Mouse (Mus musculus): ENCODE results near the gene Gm20388. TPM values are rescaled to one million over a fixed set of nuclear protein-coding genes. Genes with fewer than 3 reads are reported as not detected.

Gm20388 gene
- polyA plus RNA-seq, 1 experiment from 2014 or later = not detected

DNA sequence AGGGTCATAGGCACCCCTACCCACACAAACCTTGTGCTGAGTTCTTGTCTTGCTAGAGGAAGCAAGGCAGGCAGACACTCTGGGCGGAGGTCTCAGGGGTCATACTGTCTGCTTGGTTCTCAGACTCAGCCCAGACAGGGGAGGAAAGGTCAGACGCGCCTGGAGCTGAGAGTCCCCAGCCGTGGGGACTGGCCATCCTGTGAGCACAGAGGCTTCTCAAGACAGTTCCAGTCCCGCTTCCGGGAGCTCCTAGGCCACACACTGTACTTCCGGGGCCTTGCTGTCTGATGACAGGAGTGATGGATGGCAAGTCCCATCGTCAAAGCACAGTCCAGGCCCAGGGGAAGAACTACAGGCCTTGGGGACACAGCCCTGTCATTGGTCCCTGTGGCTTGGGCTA, 1261.9 kb downstream of the Gm20388 start:
- H3K4me2 ChIP-seq = no peak overlapping the region
- no peak overlapping the region for H3K9ac ChIP-seq
- WGBS (ENCODE audit: insufficient replicate concordance) = 76% methylated on average over 8 of the region's 8 CpGs
- ATAC-seq = no peak
- H3K4me1 ChIP-seq = peaks cover 31% of the 10 kb centered on the region
- H3K36me3 ChIP-seq = no peaks in the 10 kb centered on the region
- no peaks in the 10 kb centered on the region for H3K27me3 ChIP-seq (replicated peaks)
- no peak overlapping the region for H3K4me3 ChIP-seq
- no peak overlapping the region for H3K27ac ChIP-seq
- H3K9me3 ChIP-seq (replicated peaks) = no peaks in the 10 kb centered on the region

DNA sequence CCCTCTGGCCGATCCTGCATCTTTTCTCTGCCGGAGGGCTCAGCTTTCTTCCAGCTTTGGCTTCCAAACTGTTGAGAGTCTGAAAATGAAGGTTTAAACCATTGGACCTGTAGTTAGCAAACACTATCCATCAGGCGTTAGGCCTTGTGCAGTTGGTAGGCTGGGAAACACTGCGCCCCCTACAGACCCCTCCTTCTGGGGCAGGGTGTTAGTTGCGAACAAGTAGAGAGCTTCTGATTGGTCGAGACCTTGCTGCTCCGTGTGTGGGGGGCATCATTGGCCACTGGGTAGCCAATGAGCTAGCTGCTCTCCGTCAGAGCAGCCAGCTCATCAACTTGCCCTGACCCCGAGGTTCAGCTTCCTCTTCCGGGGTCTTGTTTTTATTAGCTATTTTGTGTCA, 1263.5 kb downstream of the Gm20388 start:
- WGBS (ENCODE audit: insufficient replicate concordance) = 54% methylated on average over 10 of the region's 10 CpGs
- H3K27ac ChIP-seq = no peak overlapping the region
- H3K4me3 ChIP-seq = no peak overlapping the region
- H3K9me3 ChIP-seq (replicated peaks) = no peaks in the 10 kb centered on the region
- peaks cover 31% of the 10 kb centered on the region for H3K4me1 ChIP-seq
- no peak overlapping the region for H3K4me2 ChIP-seq
- no peaks in the 10 kb centered on the region for H3K36me3 ChIP-seq
- 0 out of 2 replicates have a peak, but pooled peaks cover 4% of the 10 kb centered on the region for H3K27me3 ChIP-seq (replicated peaks)
- no peak overlapping the region for H3K9ac ChIP-seq
- ATAC-seq = no peak

DNA sequence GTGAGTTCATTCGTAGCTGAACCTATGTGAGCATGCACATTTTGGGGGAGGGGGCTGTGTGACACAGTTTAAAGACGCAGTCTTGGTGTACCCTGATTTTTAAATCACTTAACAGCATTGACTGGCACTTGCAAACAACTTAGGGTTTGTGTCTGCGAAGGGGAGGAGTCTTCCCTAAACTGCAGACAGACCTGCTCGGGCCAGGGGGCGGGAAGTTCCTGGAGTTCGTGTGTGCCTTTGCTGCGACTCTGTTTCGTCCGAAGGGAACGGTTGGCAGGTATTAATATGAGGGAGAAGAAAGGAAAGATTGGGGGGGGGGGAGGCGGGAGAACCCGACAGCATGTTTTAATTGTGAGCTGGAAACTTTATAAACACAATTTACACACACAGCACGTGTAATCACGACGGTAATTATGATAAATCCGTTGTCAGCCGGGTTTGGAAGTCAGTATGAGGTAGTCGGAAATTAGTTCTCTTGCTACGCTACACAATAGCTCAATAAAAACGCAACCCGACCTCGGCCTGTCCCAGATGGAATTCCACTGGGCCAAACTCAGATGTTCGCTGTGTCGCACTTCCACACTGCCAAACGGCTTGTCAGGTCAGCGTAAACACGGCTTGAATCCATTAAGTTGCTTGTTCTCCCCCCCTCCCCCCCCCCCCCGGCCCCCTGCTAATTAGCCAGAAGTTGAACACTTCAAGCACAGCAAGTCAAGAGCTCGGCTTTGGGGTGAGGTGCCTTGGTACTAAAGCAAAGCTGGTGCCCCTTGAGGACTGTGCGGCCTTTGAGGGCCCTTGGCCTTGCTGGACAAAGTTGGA, 1264.3 kb downstream of the Gm20388 start:
- H3K27ac ChIP-seq = no peak overlapping the region
- H3K36me3 ChIP-seq = no peaks in the 10 kb centered on the region
- H3K4me3 ChIP-seq = no peak overlapping the region
- H3K4me1 ChIP-seq = peaks cover 28% of the 10 kb centered on the region
- no peak for ATAC-seq
- H3K9me3 ChIP-seq (replicated peaks) = no peaks in the 10 kb centered on the region
- no peak overlapping the region for H3K4me2 ChIP-seq
- H3K27me3 ChIP-seq (replicated peaks) = 0 out of 2 replicates have a peak, but pooled peaks cover 4% of the 10 kb centered on the region
- WGBS (ENCODE audit: insufficient replicate concordance) = 65% methylated on average over 29 of the region's 30 CpGs
- no peak overlapping the region for H3K9ac ChIP-seq

DNA sequence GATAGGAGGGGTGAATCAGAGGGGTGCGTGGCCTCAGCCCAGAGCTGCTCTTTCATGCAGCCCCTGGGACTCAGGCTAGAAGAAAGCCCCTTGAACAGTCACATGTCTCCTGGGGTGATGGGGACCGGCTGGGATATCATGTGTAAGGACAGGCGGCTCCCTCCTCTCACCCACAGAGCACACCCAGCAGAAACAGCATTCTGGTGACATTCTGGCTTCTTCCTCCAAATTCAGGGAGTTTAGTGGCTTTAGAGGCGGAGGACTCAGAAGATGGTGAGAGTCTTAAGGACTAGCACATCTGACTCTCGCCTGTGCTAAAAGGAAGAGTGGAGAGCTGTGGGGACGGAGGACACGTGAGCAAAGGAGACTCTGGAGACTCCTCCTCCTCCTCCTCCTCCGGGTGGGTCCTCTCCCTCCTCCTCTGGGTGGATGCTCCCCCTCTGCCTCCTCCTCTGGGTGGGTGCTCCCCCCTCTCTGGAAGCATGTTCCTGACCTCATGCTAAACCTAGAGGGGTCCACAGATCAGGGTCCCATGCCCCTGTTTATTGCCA, 1265.0 kb downstream of the Gm20388 start:
- Histone ChIP-seq H3K36me3 (no peaks in the 10 kb centered on the region), H3K27ac (no peak overlapping the region), H3K4me2 (no peak overlapping the region), H3K27me3 (replicated peaks) (0 out of 2 replicates have a peak, but pooled peaks cover 4% of the 10 kb centered on the region), H3K4me3 (no peak overlapping the region), H3K9me3 (replicated peaks) (no peaks in the 10 kb centered on the region), H3K4me1 (peaks cover 21% of the 10 kb centered on the region), H3K9ac (no peak overlapping the region)
- no peak for ATAC-seq
- 60% methylated on average over 8 of the region's 8 CpGs for WGBS (ENCODE audit: insufficient replicate concordance)

DNA sequence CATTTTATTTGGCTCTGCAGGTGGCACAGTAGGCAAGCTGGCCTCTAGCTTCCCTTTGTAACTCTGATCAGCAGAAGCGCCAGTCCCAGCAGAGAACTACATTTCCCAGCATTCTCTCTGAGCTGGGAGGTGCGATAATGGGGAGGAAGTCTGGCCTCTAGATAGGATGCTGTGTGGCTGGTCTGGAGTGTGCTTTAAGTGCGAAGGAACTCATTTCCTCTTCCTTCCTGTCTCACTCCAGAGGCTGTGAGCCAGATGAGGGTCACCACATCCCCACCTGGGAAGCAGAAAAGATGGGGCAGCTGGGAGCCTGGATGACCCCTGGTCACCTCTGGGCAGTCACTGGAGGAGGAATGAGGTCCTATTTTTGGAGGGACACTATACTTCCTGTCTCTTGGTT, 1265.7 kb downstream of the Gm20388 start:
- H3K36me3 ChIP-seq = no peaks in the 10 kb centered on the region
- peak; percentile 60 for ATAC-seq
- H3K4me2 ChIP-seq = no peak overlapping the region
- WGBS (ENCODE audit: insufficient replicate concordance) = 10% methylated on average over 3 of the region's 3 CpGs
- 0 out of 2 replicates have a peak, but pooled peaks cover 4% of the 10 kb centered on the region for H3K27me3 ChIP-seq (replicated peaks)
- H3K9me3 ChIP-seq (replicated peaks) = no peaks in the 10 kb centered on the region
- H3K27ac ChIP-seq = no peak overlapping the region
- H3K9ac ChIP-seq = no peak overlapping the region
- no peak overlapping the region for H3K4me3 ChIP-seq
- H3K4me1 ChIP-seq = peaks cover 14% of the 10 kb centered on the region

DNA sequence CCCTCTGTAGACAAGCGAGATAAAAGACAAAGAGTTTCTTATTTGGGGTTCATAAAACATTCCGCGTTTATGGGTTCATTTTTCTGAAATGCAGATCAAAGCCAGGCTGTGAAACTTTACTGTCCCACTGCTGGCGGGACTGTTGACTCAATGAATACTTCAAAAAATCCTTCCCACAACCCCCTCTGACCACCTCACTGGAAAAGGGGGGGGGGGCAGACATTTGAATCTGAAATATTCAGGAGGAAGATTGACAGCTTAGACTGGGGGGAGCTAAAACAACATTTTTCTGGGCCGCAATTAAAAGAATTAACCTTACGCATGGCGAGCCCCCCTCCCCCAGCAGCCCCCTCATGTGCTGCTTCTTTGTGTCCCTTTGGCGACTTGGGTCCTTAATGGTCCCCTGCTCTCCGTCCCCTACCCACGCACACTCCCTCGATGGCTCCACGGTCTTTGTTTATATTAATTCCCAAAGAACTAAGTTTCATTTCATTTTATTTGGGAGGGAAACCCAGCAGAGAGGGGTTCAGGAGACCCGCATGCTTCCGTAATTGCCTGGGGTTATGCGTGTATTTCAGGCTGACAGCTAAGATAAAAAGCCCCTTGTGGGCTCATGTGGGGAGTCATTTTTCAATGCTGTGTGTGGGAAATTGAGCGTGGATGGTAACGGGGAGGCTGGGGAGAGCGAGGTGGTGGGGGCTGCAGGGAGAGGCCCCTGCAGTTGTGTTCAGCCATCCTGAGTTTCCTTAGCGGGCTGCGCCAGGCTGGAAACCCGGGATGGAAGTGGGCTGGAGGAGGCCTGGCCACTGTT, 1270.0 kb downstream of the Gm20388 start:
- 69% methylated on average over 21 of the region's 21 CpGs for WGBS (ENCODE audit: insufficient replicate concordance)
- Histone ChIP-seq H3K9me3 (replicated peaks) (no peaks in the 10 kb centered on the region), H3K4me1 (0 out of 2 replicates have a peak, but pooled peaks cover 11% of the 10 kb centered on the region), H3K27me3 (replicated peaks) (0 out of 2 replicates have a peak, but pooled peaks cover 4% of the 10 kb centered on the region), H3K4me2 (no peak overlapping the region), H3K36me3 (no peaks in the 10 kb centered on the region), H3K9ac (no peak overlapping the region), H3K27ac (no peak overlapping the region), H3K4me3 (no peak overlapping the region)
- no peak for ATAC-seq

DNA sequence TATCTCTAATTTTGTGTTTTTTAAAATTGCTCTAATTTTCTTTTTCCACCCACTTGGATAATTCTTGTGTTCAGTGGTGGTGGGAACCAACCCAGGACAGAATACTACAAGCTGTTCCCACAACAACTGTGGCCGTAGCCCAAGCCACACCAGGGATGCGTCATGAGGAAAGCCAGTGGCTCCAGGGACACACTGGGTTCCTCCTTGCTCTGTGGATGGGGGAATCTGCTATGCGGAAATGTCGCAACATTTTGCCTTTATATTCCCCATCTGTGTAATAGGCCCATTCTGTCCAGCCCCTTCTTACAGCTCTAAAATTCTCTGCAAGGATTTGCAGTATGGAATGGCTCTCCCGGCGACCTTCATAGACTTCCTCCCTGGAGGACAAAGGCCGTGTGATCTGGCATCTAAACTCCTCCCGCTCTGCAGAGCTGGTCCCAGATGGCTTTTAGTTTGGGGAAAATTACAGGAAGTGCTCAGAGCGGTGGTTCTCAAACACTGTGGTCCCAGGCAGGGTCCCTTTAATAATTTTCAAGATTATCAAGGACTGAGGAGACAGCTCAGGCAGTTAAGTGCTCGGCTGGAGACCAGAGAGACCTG, 1270.7 kb downstream of the Gm20388 start:
- 54% methylated on average over 10 of the region's 10 CpGs for WGBS (ENCODE audit: insufficient replicate concordance)
- no peak overlapping the region for H3K4me2 ChIP-seq
- H3K9ac ChIP-seq = no peak overlapping the region
- 0 out of 2 replicates have a peak, but pooled peaks cover 4% of the 10 kb centered on the region for H3K27me3 ChIP-seq (replicated peaks)
- H3K4me1 ChIP-seq = 0 out of 2 replicates have a peak, but pooled peaks cover 5% of the 10 kb centered on the region
- no peak overlapping the region for H3K4me3 ChIP-seq
- H3K9me3 ChIP-seq (replicated peaks) = no peaks in the 10 kb centered on the region
- ATAC-seq = no peak
- no peaks in the 10 kb centered on the region for H3K36me3 ChIP-seq
- H3K27ac ChIP-seq = no peak overlapping the region

DNA sequence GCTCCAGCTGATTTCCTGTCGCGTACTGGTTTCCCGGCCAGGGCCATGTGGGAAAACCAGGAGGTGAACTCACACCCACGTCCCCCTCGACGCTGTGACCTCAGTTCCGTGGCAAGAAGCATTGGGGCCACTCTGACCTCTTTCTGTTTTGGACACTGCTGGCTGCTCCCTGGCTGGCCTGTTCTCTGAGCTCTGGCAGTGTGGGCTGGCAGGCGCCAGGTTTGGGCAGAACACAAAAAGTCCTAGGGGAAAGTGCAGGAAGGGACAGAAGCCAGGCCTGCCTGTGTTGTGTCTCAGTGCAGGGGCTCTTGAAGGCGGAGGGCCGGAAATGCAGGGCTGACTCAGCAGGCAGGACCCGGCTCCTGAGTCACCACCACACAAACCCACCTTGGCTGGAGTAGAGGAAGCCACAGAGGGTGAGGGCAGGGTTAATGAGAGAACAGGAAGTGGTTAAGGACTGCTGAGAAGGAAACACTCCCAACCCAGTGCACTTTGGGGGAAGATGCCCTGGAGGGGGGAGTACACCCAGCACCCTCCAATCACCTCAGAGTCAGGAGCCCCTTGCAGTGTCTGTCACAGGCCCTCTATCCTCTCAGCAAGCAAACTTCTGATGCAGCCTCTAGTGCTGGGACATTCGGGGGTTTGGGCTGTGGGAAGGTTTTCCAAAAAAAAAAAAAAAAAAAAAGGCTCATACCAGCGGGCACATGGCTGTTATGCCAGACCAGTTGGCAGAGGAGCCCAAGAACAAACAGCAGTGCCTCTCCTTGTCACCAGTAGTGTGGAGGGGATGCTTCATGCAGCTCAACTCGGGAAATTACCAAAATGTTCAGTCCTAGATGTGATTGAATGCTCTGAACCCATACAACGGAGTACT, 1277.1 kb downstream of the Gm20388 start:
- no peak overlapping the region for H3K4me2 ChIP-seq
- 0 out of 2 replicates have a peak, but pooled peaks have one; percentile 35 for ATAC-seq
- H3K9ac ChIP-seq = no peak overlapping the region
- H3K9me3 ChIP-seq (replicated peaks) = no peaks in the 10 kb centered on the region
- peaks cover 39% of the 10 kb centered on the region for H3K27me3 ChIP-seq (replicated peaks)
- H3K27ac ChIP-seq = peak overlapping the region; percentile 15; the same call in 1 of the 2 replicates
- 0 out of 2 replicates have a peak, but pooled peaks cover 6% of the 10 kb centered on the region for H3K4me1 ChIP-seq
- WGBS (ENCODE audit: insufficient replicate concordance) = 23% methylated on average over 15 of the region's 15 CpGs
- H3K36me3 ChIP-seq = no peaks in the 10 kb centered on the region
- H3K4me3 ChIP-seq = no peak overlapping the region

DNA sequence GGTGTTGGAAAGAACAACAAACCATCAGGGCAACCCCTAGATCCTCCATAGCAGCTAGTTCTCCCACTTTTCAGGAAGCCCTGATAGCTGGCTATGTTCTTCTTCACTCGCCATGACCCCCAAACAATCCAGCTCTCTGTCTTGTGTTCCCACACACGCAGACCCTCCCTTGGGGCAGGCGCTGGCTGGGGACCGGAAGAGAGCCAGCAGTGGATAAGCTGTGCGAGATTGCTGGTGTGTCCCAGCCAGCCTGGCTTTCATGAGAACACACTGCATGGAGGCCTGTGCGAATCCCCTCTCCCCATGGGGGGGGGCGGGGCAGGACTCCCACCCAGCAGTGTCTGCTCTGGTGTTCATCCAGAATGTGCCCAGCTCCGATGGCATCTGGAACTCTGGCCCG, 1278.4 kb downstream of the Gm20388 start:
- no peak overlapping the region for H3K4me2 ChIP-seq

DNA sequence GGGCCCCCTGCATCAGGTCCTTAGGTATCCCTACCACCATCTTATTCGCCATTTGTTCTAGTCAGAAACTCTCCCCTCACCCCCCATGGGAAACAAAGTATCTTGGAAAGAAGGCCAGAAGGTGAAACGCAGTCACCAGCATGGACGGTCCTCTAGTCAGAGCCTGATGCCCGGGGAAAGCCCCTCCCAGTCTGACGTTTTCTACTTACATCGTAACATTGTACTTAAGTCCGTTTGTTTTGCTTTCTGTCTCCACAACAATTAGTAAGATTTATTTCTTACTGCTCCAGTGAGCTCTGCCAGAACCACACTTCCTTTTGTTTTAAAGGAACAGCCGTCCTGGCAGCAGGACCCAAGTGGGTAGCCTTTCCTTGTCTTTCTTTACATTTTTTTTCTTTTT, 1281.8 kb downstream of the Gm20388 start:
- no peaks in the 10 kb centered on the region for H3K36me3 ChIP-seq
- ATAC-seq = no peak
- no peak overlapping the region for H3K9ac ChIP-seq

More for the DNA sequence above, 1278.4 kb downstream of the Gm20388 start:
- Histone ChIP-seq H3K27me3 (replicated peaks) (peaks cover 52% of the 10 kb centered on the region), H3K4me3 (no peak overlapping the region), H3K36me3 (no peaks in the 10 kb centered on the region), H3K9me3 (replicated peaks) (no peaks in the 10 kb centered on the region), H3K9ac (no peak overlapping the region), H3K27ac (no peak overlapping the region), H3K4me1 (0 out of 2 replicates have a peak, but pooled peaks cover 6% of the 10 kb centered on the region)
- 44% methylated on average over 9 of the region's 9 CpGs for WGBS (ENCODE audit: insufficient replicate concordance)
- no peak for ATAC-seq

DNA sequence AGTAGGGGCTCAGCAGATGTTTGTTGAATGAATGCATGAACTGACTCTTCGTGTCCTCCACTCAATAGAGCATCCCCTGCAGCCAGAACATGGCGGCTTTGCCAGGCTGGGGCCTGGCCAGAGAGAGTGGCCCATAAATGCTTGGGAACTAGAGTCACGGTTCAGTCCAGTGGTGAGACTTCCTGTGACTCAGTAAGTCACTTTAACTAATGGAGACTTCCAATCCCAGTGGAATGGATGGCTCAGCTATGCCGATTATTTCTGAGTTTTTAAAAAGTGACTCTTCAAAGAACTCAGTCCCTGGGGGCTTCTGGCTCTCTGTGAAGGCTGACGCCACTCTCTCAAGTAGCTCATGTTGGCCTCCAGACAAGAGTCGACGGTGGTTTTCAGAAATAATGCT, 1285.3 kb downstream of the Gm20388 start:
- peaks cover 85% of the 10 kb centered on the region for H3K27me3 ChIP-seq (replicated peaks)
- no peak overlapping the region for H3K4me2 ChIP-seq
- no peaks in the 10 kb centered on the region for H3K4me1 ChIP-seq
- no peak overlapping the region for H3K9ac ChIP-seq
- H3K9me3 ChIP-seq (replicated peaks) = no peaks in the 10 kb centered on the region
- no peak overlapping the region for H3K4me3 ChIP-seq
- no peaks in the 10 kb centered on the region for H3K36me3 ChIP-seq
- WGBS (ENCODE audit: insufficient replicate concordance) = 70% methylated on average over 7 of the region's 7 CpGs
- no peak overlapping the region for H3K27ac ChIP-seq
- ATAC-seq = no peak

More for the DNA sequence above, 1281.8 kb downstream of the Gm20388 start:
- no peak overlapping the region for H3K4me2 ChIP-seq
- H3K27ac ChIP-seq = no peak overlapping the region
- H3K27me3 ChIP-seq (replicated peaks) = peaks cover 79% of the 10 kb centered on the region
- H3K9me3 ChIP-seq (replicated peaks) = no peaks in the 10 kb centered on the region
- no peak overlapping the region for H3K4me3 ChIP-seq
- WGBS (ENCODE audit: insufficient replicate concordance) = 45% methylated on average over 8 of the region's 8 CpGs
- H3K4me1 ChIP-seq = 0 out of 2 replicates have a peak, but pooled peaks cover 4% of the 10 kb centered on the region

Data from liver, embryonic 12.5 days (tissue).